Mouse (Mus musculus): ENCODE measurements at regions not wholly inside any gene's neighbourhood (a gene's known extent, or its start where the extent isn't known, plus 50 kb on each side); places are given as distances from the start of the nearest gene placed in this dataset.

DNA sequence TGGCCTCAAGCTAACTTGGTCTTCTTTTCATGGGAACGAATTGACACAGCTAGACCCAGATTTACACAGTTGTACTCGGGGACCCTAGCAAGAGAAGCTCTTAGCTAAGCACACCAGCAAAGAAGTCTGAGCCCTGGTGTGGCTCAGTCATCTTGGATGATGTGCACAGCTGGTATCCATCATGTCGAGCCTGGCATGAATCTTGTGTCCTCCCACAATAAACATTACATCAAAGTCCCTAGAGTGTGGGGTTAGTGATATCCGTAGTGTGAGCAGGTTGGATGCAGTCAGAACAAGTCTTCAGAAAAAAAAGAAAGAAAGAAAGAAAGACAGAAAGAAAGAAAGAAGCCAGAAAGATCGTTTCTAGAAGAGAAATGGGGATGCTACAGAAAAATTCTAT, 52.1 kb upstream of the Hmcn1 start:
- DNase-seq, result no peak

DNA sequence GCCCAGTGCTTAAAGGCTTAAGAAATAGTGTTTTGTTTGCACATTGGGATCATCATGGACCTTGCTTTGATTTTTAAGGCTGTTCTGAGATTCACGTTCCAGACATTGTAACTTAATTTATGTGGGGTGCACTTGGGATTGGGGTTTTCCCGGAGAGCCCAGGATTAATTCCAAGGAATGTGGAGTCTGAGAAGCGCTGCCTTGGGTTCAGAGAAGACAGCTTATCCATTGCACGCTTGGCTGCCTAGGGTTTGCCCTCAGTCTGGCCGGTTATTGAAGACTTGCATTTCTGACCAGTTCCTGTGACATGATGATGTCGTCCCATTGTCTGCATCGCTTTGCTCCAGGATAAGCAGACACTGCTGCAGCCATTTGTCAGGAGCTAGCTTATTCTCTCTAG, 53.4 kb upstream of the Hmcn1 start:
- no peak for DNase-seq

GRCm38 (mm10) chr1:151049726-151050506, 56.7 kb upstream of the Hmcn1 start:
- no peak for DNase-seq

- no peak for DNase-seq
Observed at GRCm38 (mm10) chr1:151050507-151050816, 57.2 kb upstream of the Hmcn1 start.

- DNase-seq, result no peak
Observed at GRCm38 (mm10) chr1:151053268-151053667, 60.0 kb upstream of the Hmcn1 start.

DNA sequence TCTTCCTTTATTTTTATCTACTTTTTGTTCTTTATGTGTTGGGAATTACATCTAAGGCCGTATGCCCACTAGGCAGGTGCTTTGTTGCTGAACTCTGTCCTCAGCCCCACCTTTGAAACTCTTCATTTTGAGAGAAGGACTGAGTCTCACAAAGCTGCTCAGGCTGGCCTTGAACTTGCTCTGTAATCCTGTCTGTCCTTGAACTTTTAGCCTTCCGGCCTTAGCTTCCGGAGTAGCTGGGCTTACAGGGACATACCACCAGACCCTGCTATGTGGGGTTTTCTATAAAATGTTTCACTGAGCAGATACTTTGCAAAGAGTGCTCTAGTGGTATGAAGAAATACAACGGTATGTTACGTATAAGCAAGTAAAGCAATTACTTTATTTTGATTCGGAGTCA, 62.2 kb upstream of the Hmcn1 start:
- no peak for DNase-seq

DNA sequence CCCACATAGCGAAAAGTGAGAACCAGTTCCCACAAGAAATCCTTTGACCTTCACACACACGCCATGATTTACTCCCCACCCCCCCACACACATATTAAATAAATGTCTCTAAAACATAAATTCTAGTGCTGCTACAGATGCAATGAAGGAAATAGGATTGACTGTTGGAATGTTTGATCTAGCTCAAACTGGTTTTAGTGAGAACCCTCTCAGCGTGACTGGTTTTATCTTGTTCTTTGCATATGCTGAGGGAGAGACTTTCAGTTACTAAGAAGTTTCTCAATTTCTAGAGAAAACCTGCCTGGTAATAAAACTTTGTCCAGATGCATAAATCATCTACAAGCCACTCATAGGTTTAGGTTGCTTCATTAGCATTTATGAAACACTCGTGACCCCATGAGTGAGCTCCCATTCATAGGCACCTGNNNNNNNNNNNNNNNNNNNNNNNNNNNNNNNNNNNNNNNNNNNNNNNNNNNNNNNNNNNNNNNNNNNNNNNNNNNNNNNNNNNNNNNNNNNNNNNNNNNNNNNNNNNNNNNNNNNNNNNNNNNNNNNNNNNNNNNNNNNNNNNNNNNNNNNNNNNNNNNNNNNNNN, 66.4 kb upstream of the Hmcn1 start:
- DNase-seq, result no peak

DNA sequence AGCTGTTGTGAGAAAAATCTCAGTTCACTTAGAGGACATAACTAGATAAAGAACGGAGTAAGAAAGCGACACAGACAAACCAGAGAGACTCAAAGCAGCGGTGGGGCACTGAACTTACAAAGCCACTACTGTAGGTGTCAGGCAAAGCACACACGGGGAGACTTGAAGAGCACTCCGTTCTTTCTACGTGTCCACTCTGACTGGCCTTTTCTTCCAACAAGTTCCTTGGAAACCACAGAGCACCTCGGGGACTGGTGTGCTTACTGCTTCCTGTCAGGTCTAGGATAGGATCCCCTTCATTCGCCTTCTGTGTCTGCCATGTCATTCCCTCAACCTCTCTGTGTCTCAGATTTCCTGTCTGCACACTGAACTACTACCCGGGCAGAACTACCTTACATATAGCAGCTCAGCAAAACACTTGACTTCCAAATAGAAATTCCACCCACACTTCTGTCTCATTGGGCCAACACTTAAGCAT, 71.9 kb upstream of the Hmcn1 start:
- no peak for DNase-seq

GRCm38 (mm10) chr1:151066379-151067128, 73.3 kb upstream of the Hmcn1 start:
- no peak for DNase-seq

DNA sequence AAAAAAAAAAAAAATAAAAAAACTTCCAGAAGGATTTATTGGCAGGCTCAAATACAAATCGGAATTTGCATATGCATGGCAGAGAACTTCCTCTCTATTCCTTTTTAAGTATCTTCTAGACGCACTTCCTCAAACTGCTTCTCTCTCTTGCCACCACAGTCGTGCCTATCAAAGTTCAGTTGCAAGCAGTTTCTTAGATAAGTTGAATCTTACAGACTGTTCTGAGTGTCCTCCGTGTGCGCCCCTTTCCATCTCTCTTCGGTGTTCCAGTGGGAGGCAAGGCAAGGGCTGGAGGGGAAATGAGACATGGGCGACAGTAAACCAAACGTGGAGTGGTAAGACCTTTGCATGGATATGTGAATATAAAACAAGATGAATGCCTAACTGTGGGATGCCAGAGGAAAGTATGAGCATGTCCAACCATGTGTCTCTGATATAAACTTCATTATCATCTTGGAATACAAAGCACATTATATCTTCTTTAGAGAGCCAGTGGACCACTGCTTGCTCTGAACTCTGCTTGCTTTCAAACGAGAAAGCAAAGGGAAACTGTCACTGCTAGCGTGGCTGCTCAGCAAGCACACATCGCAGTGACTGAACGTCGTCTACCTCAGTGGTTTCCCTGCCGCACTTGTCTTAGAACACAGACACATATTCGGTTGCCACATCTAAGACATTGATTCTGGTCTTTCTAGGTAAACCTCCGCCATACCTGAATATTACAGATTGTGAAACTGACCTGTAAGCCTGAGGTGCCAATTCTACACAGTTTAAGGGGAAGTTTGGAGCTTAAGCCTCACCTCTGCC, 81.5 kb upstream of the Hmcn1 start:
- DNase-seq, result peak; percentile 51 to 53

DNA sequence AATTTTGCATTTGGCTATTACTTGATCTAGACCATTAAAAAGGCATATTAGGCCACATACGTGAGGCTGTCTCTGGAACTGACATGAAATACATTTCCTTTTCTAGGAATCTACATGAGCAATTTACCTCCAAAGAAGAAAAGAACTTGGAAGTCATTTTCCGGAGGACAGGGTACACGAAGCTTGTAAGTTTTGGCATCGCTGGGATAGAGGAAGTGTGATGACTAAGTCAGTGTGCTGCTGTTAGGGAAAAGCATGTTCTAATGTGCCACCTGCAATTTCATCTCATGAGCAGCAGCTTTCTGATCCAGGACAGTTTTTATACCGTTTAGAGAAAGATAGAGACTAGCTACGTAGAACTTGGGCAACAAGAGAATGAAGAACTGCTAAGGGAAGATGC, 82.3 kb upstream of the Hmcn1 start:
- DNase-seq, result no peak

DNA sequence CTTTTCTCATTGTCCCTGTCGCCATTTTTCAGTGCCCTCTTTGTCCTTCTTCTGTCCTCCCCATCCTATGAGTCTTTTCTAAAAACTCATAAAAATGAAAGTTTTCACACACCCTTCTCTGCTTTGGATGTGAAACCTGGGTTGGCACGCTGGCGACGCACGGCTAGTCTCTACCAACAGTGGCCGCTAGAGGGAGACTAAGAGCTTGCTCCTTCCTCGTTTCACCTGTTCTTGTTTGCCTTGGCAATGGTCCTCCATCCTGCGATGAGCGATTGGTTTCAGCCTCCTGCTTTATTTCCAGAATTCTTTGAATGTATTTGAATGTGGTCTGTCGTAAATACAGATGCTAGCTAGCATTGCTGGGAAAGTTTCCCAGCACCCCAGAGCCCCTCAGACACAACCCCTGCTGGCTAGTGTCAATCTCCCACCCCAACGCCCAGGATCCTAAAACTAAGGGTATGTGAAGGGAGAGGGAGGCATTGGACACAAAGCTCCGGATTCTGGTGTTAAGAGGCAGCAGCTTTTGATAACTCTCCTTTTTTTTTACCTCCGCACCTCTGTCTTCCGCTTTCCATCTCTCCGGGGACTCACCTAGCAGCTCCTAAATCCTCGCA, 85.8 kb upstream of the Hmcn1 start:
- DNase-seq, result peak; percentile 85 to 87

DNA sequence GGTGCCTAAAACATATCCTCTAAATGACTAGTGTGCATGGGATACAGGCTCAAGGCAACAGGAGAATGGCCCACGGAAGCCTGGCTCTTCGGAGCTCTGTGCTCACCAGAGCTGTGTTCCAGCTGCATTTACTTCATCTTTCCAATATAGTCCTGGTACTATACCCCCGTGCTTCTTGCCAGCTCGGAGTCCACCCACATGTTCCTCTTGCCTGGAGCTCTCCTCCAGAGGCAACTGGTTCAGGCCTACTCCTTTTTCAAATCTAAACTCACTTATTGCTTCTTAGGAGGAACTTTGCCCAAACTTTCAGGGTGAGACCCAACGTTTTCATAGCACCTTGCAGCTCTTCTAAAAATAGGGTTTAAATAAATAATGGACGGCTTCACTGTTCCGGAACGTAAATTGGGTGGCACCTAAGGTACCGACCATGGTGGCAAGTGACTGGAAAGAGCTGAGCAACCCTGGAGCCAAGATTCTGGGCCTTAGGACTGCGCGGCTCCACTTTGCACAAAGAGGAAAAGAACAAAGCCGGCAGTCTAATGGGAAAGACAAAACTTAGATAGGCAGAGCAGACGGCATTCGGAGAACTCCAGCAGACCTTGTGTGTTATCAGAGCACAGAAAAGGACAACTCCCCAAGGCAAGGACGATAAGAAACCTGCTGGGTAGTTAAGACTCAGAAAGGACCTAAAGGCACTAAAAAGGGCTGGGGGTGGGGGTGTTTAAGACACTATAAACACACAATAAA, 86.6 kb upstream of the Hmcn1 start:
- DNase-seq, result no peak

DNA sequence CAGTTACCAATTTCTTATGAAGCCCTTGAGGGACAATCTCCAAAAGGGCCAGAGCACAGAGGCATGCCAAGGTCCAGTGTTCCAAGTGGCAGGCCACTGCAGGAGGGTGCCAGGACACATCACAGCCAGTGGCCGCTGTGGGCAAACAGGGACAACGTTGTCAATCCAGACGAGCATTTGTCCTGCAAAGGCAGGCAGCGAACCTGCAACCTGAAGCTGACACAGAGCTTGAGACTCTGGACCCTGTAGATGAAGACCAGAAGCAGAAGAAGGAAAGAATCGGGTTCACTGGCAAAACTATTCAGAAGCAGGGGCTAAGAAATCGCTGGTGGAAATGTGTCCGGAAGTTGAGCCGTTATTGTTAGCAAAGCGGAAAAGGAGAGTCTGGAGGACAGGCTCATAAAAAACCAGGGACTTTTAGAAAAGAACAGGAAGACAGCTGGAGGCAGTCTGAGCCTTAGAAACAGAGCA, 87.3 kb upstream of the Hmcn1 start:
- DNase-seq, result no peak

DNA sequence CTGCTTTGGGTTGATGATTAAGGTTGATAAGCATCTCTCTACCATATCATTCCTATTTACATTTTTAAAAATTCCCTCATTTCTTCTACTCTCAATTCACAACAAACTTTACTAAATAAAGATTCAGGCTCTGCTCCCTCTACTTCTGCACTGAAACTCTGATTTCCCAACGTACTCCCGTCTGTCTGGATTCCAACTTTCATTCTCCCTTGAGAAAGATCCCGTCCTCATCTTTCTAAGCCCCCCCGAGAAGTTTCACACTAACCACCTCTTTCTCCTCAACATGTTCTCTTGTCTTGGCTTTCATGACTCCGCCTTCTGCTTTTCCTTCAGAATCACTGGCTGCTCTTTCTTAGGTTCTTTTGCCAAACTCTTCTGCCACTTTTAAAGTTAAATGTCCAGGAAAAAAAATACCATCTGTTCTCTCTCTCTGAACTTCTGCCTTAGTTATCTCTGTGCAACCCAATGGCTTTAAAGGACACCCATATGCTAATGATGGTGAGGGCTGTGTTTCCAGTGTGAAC, 89.3 kb upstream of the Hmcn1 start:
- DNase-seq, result no peak

DNA sequence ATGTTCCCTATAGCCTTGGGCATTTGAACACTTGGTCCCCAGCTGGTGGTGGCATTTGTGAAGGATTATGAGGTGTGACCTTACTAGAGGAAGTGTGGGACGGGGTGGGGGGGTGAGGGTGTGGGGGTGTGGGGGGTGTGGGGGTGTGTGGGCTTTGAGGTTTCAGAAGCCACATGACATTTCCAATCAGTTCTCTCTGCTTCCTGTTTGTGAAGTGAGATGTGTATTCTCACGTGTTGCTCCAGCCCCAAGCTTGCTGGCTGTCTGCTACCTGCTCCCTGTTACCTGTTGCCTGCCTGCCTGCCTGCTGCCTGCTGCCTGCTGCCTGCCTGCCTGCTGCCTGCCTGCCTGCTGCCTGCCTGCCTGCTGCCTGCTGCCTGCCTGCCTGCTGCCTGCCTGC, 90.6 kb upstream of the Hmcn1 start:
- DNase-seq, result peak in 1 of 2 experiments; percentile 20

- DNase-seq, result no peak
Observed at GRCm38 (mm10) chr1:151086111-151086859, 93.0 kb upstream of the Hmcn1 start.

- no peak for DNase-seq
Observed at GRCm38 (mm10) chr1:151087151-151087660, 94.0 kb upstream of the Hmcn1 start.

DNA sequence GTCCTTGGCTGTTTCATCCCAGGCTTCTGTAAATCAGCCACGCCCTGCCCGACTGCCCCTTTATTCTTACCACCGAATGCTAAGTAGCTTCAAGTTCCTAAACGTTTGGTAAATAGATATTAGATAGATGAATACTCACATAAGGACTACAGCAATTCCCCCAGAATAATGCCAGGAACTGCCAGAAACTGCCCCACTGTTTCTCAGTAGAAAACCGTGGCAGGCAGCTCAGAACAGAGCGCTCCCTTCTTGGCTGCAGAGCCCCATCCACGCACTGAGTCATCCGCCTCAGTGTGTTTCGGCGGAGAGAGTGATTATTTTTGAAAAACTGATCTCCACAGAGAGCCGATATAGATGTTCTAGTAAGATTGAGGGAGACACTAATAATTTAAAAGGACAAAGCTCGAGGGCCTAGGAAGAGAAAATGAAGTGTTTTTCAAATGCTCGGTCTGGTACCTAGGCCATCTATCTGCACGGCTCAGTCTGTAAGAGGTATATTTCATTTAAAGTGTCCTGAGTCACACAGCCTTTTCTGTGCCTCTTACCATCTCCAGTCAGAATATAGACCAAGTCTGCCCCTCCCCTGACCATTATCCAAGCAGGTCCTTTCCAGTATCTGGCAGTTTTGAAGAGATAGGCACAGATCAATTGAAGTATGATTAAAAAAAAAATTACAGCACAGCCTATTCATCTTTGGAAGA, 94.4 kb upstream of the Gm47985 start:
- no peak for DNase-seq

DNA sequence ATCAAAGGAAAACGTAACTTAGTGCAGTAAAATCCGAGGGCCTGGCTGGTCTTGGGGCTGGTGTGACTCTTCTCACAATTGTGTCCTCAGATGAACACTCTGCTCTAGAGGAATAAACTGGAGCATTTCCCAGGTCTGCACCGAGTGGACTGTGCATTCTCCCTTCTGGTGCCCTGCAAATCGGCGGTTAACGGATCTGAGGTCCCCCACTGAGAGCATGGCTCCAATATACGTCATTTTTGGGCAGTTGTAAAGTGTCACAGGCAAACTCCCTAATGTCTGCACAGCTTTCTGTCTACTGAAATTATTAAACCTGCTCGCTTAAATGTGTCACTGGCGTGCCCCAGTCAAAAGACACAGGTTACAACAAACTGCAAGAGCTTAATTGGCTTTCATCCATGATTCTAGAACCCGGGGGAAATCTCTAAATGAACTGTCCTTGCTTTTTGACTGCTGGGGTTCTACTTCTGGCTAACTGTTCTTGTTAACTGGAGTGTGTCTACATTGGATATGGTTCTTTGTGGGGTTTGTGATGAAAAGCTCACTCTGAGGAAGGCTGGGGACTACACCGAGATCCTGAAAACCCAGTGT, 93.7 kb upstream of the Gm47985 start:
- no peak for DNase-seq

Data from B cell, adult 2 months (primary cell).